Mouse (Mus musculus) layer of hippocampus, postnatal 36 days (tissue): ENCODE measurements around the gene Nbas. TPM values are rescaled to one million over a fixed set of nuclear protein-coding genes. Genes with fewer than 3 reads are reported as not detected.

Experiments
- DNase-seq, 2 experiments: peaks; one replicate each; pipeline ENCODE4 v3.0.0; 2022
- total RNA-seq, 2 experiments: library from RNA; stranded (reverse); gene quantifications; 2 replicates each; pipeline ENCODE4 v1.2.3; 2021

The Nbas gene
- total RNA-seq = 10 to 100 TPM; 30.5 to 33.2 TPM

- peak; percentile 88 to 90 for DNase-seq
These were observed at the start of gene Nbas for GRCm38 (mm10) chr12:13268826-13269449. TSS of gene Nbas (plus strand) at chr12:13269133.

- DNase-seq = no peak
These were observed 26.5 kb upstream of the Nbas start for GRCm38 (mm10) chr12:13242453-13242852.

DNA sequence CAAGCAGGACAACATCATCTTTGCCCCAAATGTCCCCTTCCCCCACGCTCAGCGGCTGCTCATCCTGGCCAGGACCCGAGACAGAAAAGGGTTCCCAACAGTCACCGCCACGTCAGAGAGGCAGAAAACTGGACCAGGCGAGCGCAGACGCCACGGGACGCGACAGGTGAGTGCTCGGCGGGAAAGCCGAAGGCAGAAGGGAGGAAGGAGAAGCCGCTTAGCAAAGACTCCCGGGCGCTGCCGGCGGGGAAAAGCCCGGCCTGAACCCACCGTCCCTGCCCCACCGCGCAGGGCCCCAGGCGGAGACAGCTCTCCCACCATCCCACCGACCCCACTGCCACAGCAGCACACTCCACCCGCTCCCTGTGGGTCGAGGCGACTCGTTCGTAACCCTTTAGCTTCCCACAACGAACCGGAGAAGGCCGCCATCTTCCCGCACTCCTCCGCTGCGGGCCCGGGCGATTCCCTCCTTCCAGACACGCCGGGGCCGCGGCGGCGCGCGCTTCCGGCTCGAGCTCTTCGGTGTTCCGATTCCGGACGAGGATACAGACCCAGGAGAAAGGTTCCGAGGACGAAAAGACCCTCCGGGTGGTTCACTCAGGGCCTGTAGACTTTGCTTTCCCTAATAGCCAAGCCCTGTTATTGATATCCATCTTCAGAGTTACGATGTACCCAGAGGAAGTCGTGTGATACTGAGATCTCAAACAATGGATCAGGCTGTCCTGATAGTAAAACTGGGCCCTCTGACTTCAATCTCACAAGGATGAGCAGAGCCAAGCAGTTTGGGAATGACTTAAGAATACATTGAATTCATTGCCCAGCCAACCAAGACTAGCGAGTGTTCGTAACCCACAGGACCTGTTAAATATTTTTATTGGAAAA, 20.0 kb upstream of the Nbas start, which contains the start of gene Ddx1:
Gene Ddx1, minus strand, starts transcription at position 523 of the 882 bp plus-strand sequence.
- peak; percentile 83 to 86 for DNase-seq

DNA sequence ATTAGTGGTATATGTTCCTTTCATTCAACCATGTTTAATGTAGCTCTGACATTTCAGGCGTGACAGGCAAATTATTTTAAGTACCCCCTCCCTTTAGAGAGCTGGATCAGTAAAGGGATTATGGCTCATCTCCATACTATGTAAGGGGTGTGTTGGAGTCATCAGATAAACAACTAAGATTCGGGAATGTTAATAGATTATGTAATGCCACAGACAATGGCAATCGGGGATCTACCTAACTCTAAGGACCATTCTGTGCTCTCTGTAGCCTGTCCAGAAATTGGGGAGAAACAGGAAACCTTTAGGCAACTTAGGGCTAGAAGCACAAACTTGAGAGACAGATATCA, 19.4 kb upstream of the Nbas start:
- DNase-seq = no peak

DNA sequence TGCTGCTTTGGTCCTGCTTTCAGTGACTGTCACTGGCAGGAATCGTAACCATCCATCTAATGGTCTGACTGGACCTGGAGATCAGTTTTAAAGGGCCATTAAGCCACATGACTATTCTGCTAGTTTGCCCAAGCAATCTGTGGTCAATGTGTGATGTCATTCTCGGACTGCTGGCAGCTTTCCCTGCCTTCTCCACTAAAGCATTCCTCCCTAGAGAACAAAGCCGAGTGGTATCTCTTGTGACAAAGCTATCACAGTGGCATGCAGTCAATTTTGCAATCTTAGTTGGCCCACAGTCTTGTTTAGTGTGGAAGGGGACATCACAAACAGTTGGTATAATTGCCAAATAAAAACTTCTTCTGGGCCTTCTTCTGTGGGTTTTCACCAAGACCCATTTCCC, 13.9 kb upstream of the Nbas start:
- no peak for DNase-seq

DNA sequence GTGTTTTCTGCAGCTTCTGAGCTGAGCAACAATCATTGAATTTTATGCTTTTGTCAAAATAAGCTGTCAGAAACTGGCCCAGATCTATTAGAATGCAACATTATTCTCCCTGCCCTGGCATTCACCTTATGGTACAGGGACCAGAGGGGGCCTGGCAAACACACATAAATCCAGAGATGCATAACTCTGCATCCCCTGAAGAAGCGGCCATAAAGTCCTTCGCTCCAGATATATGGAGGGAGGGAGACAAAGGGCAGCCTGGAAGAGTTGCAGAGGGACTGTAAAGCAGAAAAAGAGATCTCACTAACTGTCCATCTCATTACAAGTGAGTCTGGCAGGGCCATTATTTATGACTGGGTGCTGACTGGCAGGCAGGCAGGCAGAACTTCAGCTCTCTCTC, 13.2 kb upstream of the Nbas start:
- no peak for DNase-seq

- DNase-seq = no peak
These were observed 521 bp upstream of the Nbas start for GRCm38 (mm10) chr12:13268412-13268811.

DNA sequence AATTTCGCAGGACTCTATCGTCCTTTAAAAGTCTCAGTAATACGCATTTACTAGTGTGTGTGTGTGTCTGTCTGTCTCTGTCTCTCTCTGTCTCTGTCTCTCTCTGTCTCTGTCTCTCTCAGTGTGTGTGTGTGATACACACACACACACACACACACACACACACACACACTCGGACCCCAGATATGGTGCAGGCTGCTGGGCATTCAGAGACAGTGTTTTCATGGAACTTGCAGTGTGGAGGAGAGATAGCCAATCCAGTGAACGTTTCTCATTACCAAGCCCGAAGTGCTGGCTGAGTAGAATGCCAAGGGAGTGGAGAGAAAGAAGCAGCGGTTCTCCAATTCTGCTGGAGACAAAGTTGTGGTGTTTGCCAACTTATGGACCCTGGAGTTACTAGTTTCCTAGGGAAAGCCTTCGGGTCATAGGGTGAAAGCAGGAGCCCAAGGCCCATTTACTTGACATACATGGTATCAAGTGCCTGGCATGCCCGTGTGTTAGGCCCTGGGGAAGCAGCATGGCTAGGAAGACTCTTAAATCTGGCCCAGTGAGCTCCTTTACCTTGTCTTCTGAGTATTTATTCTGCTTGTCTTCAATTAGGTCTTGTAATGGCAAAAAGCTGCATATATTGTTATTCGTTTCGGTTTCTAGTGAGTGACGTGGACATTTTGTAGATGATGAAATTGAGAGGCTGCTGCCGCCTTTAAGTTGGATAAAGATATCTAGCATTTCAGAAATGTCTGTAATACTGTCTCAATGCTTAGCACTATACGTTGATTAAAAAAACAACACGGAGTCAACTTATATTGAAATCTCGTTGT, 847 bp downstream of the Nbas start:
- no peak for DNase-seq

DNA sequence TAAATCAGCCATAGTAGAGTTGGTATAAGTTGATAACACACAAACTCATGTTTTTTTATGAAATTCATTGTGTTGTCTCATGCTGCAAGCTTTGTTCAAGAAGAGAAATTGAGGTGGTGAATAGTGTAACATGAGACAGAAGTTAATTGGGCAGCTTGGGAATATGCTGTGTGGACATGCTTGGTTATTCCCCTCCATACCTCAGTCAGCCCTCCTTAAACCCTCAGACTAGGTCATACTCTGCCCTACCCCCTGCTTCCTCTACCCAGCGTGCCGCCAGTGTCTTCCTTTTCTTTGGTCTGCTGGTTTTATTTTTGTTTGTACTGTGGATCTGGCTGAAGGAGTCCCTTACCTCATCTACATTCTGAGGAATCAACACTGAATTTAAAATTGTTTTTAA, 22.5 kb downstream of the Nbas start:
- DNase-seq = no peak

DNA sequence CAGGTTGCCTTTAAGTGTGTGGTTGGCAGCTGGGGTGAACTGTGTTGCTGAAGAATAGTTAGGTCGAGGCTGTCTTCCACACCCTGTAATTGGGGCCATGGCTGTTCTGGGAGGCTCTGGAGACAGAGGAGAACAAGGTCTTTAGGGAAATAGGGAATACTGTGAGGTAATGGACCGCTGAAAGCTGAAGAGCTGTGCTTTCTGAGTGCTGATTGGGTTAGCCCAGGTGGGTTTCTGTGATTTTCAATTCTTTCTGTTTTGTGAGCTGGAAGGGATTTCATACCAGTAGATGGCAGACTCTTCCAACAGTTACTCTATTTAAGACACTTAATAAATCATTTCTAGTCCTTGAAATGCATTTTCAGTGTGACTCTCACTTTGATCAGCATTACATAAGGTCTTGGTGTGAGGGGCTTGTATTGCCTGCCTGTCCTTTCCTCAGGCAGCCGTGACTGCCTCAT, 24.5 kb downstream of the Nbas start:
- no peak for DNase-seq

GRCm38 (mm10) chr12:13303037-13303436, 34.1 kb downstream of the Nbas start:
- DNase-seq = no peak

DNA sequence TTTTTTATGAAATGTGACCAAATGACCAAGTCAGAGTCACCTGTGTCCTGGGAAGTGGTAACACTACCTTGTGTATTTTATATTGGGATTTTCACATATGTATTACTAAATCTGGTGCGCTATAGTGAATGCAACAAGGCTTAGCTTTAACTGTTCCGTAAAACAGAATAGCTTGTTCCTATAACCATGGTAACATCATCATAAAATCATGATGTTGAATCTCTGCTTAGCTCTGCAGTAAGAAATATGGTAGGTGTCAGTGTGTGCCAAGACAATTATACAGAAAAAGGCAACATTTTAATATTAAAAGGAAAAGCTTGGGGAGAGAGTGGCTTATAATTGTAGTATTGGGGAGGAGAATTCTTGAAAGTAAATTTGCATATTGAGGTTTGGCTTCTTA, 45.0 kb downstream of the Nbas start:
- no peak for DNase-seq

DNA sequence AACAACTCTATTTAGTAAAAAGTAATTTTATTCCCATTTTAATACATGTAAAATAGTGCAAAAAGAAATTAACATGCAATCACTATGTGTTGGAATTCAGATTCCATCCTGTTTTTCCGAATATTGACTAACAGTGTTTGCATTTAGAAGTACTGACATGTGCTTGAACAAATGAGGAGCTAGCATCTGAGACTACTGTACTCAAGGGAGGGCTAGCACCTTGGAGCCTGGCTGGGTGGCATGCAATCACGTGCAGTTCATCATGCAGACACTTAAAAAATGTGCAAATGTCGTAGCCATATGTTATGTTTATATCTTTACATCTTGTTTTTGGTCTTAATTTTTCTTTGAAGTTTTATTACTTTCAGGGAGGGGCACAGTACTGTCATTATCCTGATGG, 45.5 kb downstream of the Nbas start:
- DNase-seq = no peak

- no peak for DNase-seq
These were observed 46.1 kb downstream of the Nbas start for GRCm38 (mm10) chr12:13315081-13315480.

GRCm38 (mm10) chr12:13342535-13342934, 73.6 kb downstream of the Nbas start:
- no peak for DNase-seq

DNA sequence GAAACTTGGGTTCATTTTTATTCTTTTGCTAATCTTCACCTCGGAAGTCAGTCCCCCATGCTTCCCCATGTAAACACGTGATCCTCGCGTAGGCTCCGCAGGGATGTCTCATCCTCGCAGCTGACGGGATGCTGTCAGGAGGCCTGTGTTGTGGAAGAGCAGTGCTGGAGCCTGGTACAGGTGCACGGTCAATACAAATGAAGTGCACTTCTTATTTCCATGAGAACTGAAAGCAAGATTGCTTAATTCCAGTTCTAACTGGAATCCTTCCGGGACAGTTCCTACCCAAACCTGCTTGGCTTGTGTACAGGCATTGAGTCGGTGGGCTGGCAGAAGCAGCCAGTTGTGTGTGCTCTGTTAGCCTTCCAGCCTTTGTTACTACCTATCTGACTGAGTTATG, 87.3 kb downstream of the Nbas start:
- DNase-seq = no peak

- no peak for DNase-seq
These were observed 87.8 kb downstream of the Nbas start for GRCm38 (mm10) chr12:13356769-13357168.

GRCm38 (mm10) chr12:13357229-13357628, 88.3 kb downstream of the Nbas start:
- DNase-seq = no peak

- DNase-seq = no peak
These were observed 89.9 kb downstream of the Nbas start for GRCm38 (mm10) chr12:13358849-13359248.

GRCm38 (mm10) chr12:13360183-13360811, 91.4 kb downstream of the Nbas start:
- no peak for DNase-seq

GRCm38 (mm10) chr12:13381580-13381979, 112.6 kb downstream of the Nbas start:
- DNase-seq = no peak

DNA sequence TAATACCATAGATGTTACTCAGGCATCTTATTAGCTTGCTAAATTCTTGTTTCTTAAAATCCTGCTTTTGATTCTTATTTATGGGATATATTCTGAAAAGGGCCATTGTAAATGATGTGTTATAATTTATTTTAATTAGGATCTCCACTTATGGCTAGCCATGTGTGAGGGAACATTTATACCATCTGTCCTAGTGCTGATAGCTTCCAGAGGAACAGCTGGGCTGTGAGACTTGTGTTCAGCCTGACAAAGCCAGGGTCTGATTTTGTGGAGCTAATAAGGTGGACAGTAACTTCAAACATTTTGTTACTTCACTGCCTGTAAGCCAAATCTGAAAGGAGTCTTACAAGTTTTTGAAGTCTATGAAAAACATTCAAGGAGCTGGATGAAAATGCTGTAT, 113.1 kb downstream of the Nbas start:
- no peak for DNase-seq

DNA sequence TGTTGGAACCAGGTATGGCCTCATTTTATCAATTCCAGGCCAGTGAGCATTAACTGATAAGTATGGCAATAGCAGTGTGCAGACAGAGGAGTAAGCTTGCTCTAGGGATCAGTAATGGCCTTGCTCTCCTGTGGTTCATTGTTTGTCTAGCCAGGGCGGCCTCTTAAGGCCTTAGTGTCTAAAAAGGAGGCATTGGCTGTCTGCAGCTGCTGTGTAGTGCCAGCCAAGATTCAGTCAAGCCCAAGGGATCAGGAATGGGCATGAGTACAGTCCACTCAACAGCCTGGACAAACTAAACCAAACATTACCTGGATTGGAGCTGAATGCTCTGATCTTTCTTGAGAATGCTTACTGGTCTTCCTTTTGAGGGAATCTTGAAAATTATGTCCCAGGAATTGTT, 120.7 kb downstream of the Nbas start:
- no peak for DNase-seq
